Mouse (Mus musculus): ENCODE data around the gene Herc4. TPM values are rescaled to one million over a fixed set of nuclear protein-coding genes. Genes with fewer than 3 reads are reported as not detected.

The Herc4 gene
- 39.2 and 39.7 TPM in 2 replicates for polyA plus RNA-seq (2014; fragmentation: Nextera tagmentation; extraction: Ambion mirVana)

- H3K36me3 ChIP-seq (ENCODE audit: control insufficient read depth, insufficient read depth, low read length) = peaks cover 14% of the 10 kb centered on the region
- peaks cover 0 to 17% of the 10 kb centered on the region in 2 experiments; a peak in 3 of 4 replicates for H3K4me1 ChIP-seq (ENCODE audit: control insufficient read depth in 2 of 2, insufficient read depth in 2 of 2, low read length in 2 of 2)
- H3K27me3 ChIP-seq (ENCODE audit: control insufficient read depth, insufficient read depth, low read length) = no peaks in the 10 kb centered on the region
- 1% methylated on average over 40 of the region's 44 CpGs for WGBS
- peak within 1 kb of the TSS; percentile 77 to 86 for H3K4me3 ChIP-seq (ENCODE audit: control insufficient read depth in 1 of 2, insufficient read depth in 1 of 2, low read depth in 1 of 2, low read length in 2 of 2)
- peak within 1 kb of the TSS; percentile 93 for H3K9ac ChIP-seq (ENCODE audit: low read length)
- H3K27ac ChIP-seq (replicated peaks in 1 of 2; ENCODE audit: control insufficient read depth in 1 of 2, insufficient read depth in 1 of 2, low read depth in 2 of 2, low read length in 2 of 2) = peak within 1 kb of the TSS; percentile 91 to 98
- no peaks in the 10 kb centered on the region for H3K9me3 ChIP-seq (ENCODE audit: control insufficient read depth, low read length)
- peak; percentile 100 for ATAC-seq (ENCODE audit: insufficient number of reproducible peaks, insufficient read depth, low FRiP score, low read depth)
- peak within 1 kb of the TSS; percentile 75 for H3K4me2 ChIP-seq (ENCODE audit: low read length)
Observed at GRCm38 (mm10) chr10:63243493-63244054, at the start of gene Herc4. Gene Herc4, plus strand, starts transcription at chr10:63243810.

GRCm38 (mm10) chr10:63199008-63199407, 44.6 kb upstream of the Herc4 start:
- Histone ChIP-seq H3K27me3 (ENCODE audit: control insufficient read depth, insufficient read depth, low read length) (no peaks in the 10 kb centered on the region), H3K9ac (ENCODE audit: low read length) (no peak overlapping the region), H3K27ac (replicated peaks in 1 of 2; ENCODE audit: control insufficient read depth in 1 of 2, insufficient read depth in 1 of 2, low read depth in 2 of 2, low read length in 2 of 2) (no peak overlapping the region), H3K4me2 (ENCODE audit: low read length) (no peak overlapping the region), H3K36me3 (ENCODE audit: control insufficient read depth, insufficient read depth, low read length) (no peaks in the 10 kb centered on the region), H3K4me1 (ENCODE audit: control insufficient read depth in 2 of 2, insufficient read depth in 2 of 2, low read length in 2 of 2) (peaks cover 4 to 14% of the 10 kb centered on the region in 2 experiments; a peak in 3 of 4 replicates), H3K4me3 (ENCODE audit: control insufficient read depth in 1 of 2, insufficient read depth in 1 of 2, low read depth in 1 of 2, low read length in 2 of 2) (no peak overlapping the region), H3K9me3 (ENCODE audit: control insufficient read depth, low read length) (no peaks in the 10 kb centered on the region)
- 48% methylated on average over 4 of the region's 4 CpGs for WGBS
- ATAC-seq (ENCODE audit: insufficient number of reproducible peaks, insufficient read depth, low FRiP score, low read depth) = no peak

- WGBS = 68% methylated on average over 8 of the region's 8 CpGs
- no peak overlapping the region for H3K27ac ChIP-seq (replicated peaks in 1 of 2; ENCODE audit: control insufficient read depth in 1 of 2, insufficient read depth in 1 of 2, low read depth in 2 of 2, low read length in 2 of 2)
- ATAC-seq (ENCODE audit: insufficient number of reproducible peaks, insufficient read depth, low FRiP score, low read depth) = no peak
- H3K4me3 ChIP-seq (ENCODE audit: control insufficient read depth in 1 of 2, insufficient read depth in 1 of 2, low read depth in 1 of 2, low read length in 2 of 2) = no peak overlapping the region
- H3K27me3 ChIP-seq (ENCODE audit: control insufficient read depth, insufficient read depth, low read length) = no peaks in the 10 kb centered on the region
- H3K36me3 ChIP-seq (ENCODE audit: control insufficient read depth, insufficient read depth, low read length) = no peaks in the 10 kb centered on the region
- no peak overlapping the region for H3K9ac ChIP-seq (ENCODE audit: low read length)
- H3K9me3 ChIP-seq (ENCODE audit: control insufficient read depth, low read length) = no peaks in the 10 kb centered on the region
- no peak overlapping the region for H3K4me2 ChIP-seq (ENCODE audit: low read length)
- H3K4me1 ChIP-seq (ENCODE audit: control insufficient read depth in 2 of 2, insufficient read depth in 2 of 2, low read length in 2 of 2) = peaks cover 4 to 14% of the 10 kb centered on the region in 2 experiments; a peak in 3 of 4 replicates
Observed at GRCm38 (mm10) chr10:63201534-63201933, 42.1 kb upstream of the Herc4 start.

GRCm38 (mm10) chr10:63203002-63203401, 40.6 kb upstream of the Herc4 start:
- no peak for ATAC-seq (ENCODE audit: insufficient number of reproducible peaks, insufficient read depth, low FRiP score, low read depth)
- Histone ChIP-seq H3K27ac (replicated peaks in 1 of 2; ENCODE audit: control insufficient read depth in 1 of 2, insufficient read depth in 1 of 2, low read depth in 2 of 2, low read length in 2 of 2) (peak overlapping the region in 1 of 2 experiments; percentile 73; a peak in 2 of 4 replicates), H3K9me3 (ENCODE audit: control insufficient read depth, low read length) (no peaks in the 10 kb centered on the region), H3K4me2 (ENCODE audit: low read length) (peak overlapping the region; percentile 61), H3K4me3 (ENCODE audit: control insufficient read depth in 1 of 2, insufficient read depth in 1 of 2, low read depth in 1 of 2, low read length in 2 of 2) (peak overlapping the region; percentile 28 to 45), H3K9ac (ENCODE audit: low read length) (peak overlapping the region; percentile 69), H3K36me3 (ENCODE audit: control insufficient read depth, insufficient read depth, low read length) (no peaks in the 10 kb centered on the region), H3K27me3 (ENCODE audit: control insufficient read depth, insufficient read depth, low read length) (no peaks in the 10 kb centered on the region), H3K4me1 (ENCODE audit: control insufficient read depth in 2 of 2, insufficient read depth in 2 of 2, low read length in 2 of 2) (peaks cover 4 to 14% of the 10 kb centered on the region in 2 experiments; a peak in 3 of 4 replicates)
- WGBS = 53% methylated on average over 3 of the region's 3 CpGs

- H3K27ac ChIP-seq (replicated peaks in 1 of 2; ENCODE audit: control insufficient read depth in 1 of 2, insufficient read depth in 1 of 2, low read depth in 2 of 2, low read length in 2 of 2) = peak within 1 kb of the TSS; percentile 73 to 93
- peaks cover 4 to 13% of the 10 kb centered on the region in 2 experiments; a peak in 3 of 4 replicates for H3K4me1 ChIP-seq (ENCODE audit: control insufficient read depth in 2 of 2, insufficient read depth in 2 of 2, low read length in 2 of 2)
- H3K4me2 ChIP-seq (ENCODE audit: low read length) = peak within 1 kb of the TSS; percentile 61
- H3K4me3 ChIP-seq (ENCODE audit: control insufficient read depth in 1 of 2, insufficient read depth in 1 of 2, low read depth in 1 of 2, low read length in 2 of 2) = peak within 1 kb of the TSS; percentile 45 to 63
- ATAC-seq (ENCODE audit: insufficient number of reproducible peaks, insufficient read depth, low FRiP score, low read depth) = no peak
- 43% methylated on average over 15 of the region's 15 CpGs for whole genome bisulfite sequencing
- H3K9me3 ChIP-seq (ENCODE audit: control insufficient read depth, low read length) = no peaks in the 10 kb centered on the region
- H3K9ac ChIP-seq (ENCODE audit: low read length) = peak within 1 kb of the TSS; percentile 69
- H3K27me3 ChIP-seq (ENCODE audit: control insufficient read depth, insufficient read depth, low read length) = no peaks in the 10 kb centered on the region
- no peaks in the 10 kb centered on the region for H3K36me3 ChIP-seq (ENCODE audit: control insufficient read depth, insufficient read depth, low read length)
Observed at GRCm38 (mm10) chr10:63203728-63204127, 39.9 kb upstream of the Herc4 start, which contains the start of gene Mypn. Gene Mypn, minus strand, starts transcription at chr10:63203952.

GRCm38 (mm10) chr10:63208871-63209270, 34.7 kb upstream of the Herc4 start:
- H3K27me3 ChIP-seq (ENCODE audit: control insufficient read depth, insufficient read depth, low read length) = no peaks in the 10 kb centered on the region
- WGBS = 67% methylated on average over 6 of the region's 6 CpGs

GRCm38 (mm10) chr10:63221081-63221783, 22.4 kb upstream of the Herc4 start:
- Histone ChIP-seq H3K36me3 (ENCODE audit: control insufficient read depth, insufficient read depth, low read length) (no peaks in the 10 kb centered on the region), H3K4me1 (ENCODE audit: control insufficient read depth in 2 of 2, insufficient read depth in 2 of 2, low read length in 2 of 2) (no peaks in the 10 kb centered on the region), H3K4me2 (ENCODE audit: low read length) (no peak overlapping the region), H3K4me3 (ENCODE audit: control insufficient read depth in 1 of 2, insufficient read depth in 1 of 2, low read depth in 1 of 2, low read length in 2 of 2) (no peak overlapping the region), H3K9me3 (ENCODE audit: control insufficient read depth, low read length) (no peaks in the 10 kb centered on the region), H3K27me3 (ENCODE audit: control insufficient read depth, insufficient read depth, low read length) (no peaks in the 10 kb centered on the region), H3K9ac (ENCODE audit: low read length) (no peak overlapping the region), H3K27ac (replicated peaks in 1 of 2; ENCODE audit: control insufficient read depth in 1 of 2, insufficient read depth in 1 of 2, low read depth in 2 of 2, low read length in 2 of 2) (no peak overlapping the region)
- no peak for ATAC-seq (ENCODE audit: insufficient number of reproducible peaks, insufficient read depth, low FRiP score, low read depth)
- 68% methylated on average over 7 of the region's 7 CpGs for WGBS

More at GRCm38 (mm10) chr10:63208871-63209270, 34.7 kb upstream of the Herc4 start:
- Histone ChIP-seq H3K36me3 (ENCODE audit: control insufficient read depth, insufficient read depth, low read length) (no peaks in the 10 kb centered on the region), H3K9ac (ENCODE audit: low read length) (no peak overlapping the region), H3K4me2 (ENCODE audit: low read length) (no peak overlapping the region), H3K4me1 (ENCODE audit: control insufficient read depth in 2 of 2, insufficient read depth in 2 of 2, low read length in 2 of 2) (no peaks in the 10 kb centered on the region), H3K27ac (replicated peaks in 1 of 2; ENCODE audit: control insufficient read depth in 1 of 2, insufficient read depth in 1 of 2, low read depth in 2 of 2, low read length in 2 of 2) (no peak overlapping the region), H3K9me3 (ENCODE audit: control insufficient read depth, low read length) (no peaks in the 10 kb centered on the region), H3K4me3 (ENCODE audit: control insufficient read depth in 1 of 2, insufficient read depth in 1 of 2, low read depth in 1 of 2, low read length in 2 of 2) (no peak overlapping the region)
- no peak for ATAC-seq (ENCODE audit: insufficient number of reproducible peaks, insufficient read depth, low FRiP score, low read depth)

All from heart, embryonic 14.5 days (tissue).